Mouse (Mus musculus) frontal cortex, adult (tissue): Measurements from ENCODE around the gene Gm40193.
"Not testable (repeated sequence)": the region's sequence is repeated elsewhere in the genome, so short reads cannot be mapped to it uniquely, and the experiment has no call there.

Experiments used
- ATAC-seq: cut with Nextera tagmentation; 2 replicates; pipeline ENCODE4 v1.9.2; 2017; ENCODE audit warnings: mild to moderate bottlenecking, moderate library complexity, mixed read lengths; ENCODE audit not compliant: low TSS enrichment

Gene Gm40193

GRCm38 (mm10) chr11:70532839-70533238 is at the start of gene Gm40193:
Gene Gm40193 (minus strand): TSS chr11:70532939.
- ATAC-seq: no peak

- no peak for ATAC-seq
Observed at GRCm38 (mm10) chr11:70582196-70582595, 49.5 kb upstream of the Gm40193 start.

- ATAC-seq: no peak
Observed at GRCm38 (mm10) chr11:70580921-70581320, 48.2 kb upstream of the Gm40193 start.

GRCm38 (mm10) chr11:70580358-70580720 is 47.6 kb upstream of the Gm40193 start:
- no peak for ATAC-seq

GRCm38 (mm10) chr11:70579710-70580357 is 47.1 kb upstream of the Gm40193 start:
- ATAC-seq: peak; percentile 29; the same call in 1 of the 2 replicates

- ATAC-seq: no peak
Observed at GRCm38 (mm10) chr11:70578962-70579361, 46.2 kb upstream of the Gm40193 start.

- ATAC-seq: no peak
Observed at GRCm38 (mm10) chr11:70577201-70577600, 44.5 kb upstream of the Gm40193 start.

- ATAC-seq: peak; percentile 58; the same call in 1 of the 2 replicates
Observed at GRCm38 (mm10) chr11:70573872-70574271, 41.1 kb upstream of the Gm40193 start.

DNA sequence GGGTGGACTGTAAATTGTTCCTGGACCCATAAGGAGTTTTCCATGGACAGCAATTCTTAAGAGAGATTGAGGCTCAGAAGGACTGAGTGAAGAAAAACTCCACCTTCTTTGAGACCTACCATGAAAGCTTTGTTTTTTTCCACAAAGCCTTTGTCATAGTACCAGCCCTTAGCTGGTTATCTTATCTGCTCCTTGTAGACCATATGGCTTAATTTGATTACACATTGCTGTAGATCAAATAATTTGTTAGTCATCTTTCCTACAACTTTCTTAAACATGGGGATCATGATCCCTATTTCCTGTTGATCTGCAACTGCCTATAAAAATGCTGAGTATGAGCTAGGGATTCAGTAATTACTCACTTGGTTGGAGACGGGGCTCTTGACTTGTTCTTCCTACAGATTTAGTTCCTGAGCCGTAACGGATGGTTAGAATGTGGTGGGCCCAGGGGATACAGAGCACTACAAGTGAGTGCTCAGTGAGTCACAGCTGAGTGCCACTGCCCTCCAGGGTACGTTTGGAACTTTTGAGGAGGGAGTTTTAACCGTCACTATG is 39.7 kb upstream of the Gm40193 start:
- no peak for ATAC-seq

GRCm38 (mm10) chr11:70571641-70572040 is 38.9 kb upstream of the Gm40193 start:
- ATAC-seq: peak; percentile 89

DNA sequence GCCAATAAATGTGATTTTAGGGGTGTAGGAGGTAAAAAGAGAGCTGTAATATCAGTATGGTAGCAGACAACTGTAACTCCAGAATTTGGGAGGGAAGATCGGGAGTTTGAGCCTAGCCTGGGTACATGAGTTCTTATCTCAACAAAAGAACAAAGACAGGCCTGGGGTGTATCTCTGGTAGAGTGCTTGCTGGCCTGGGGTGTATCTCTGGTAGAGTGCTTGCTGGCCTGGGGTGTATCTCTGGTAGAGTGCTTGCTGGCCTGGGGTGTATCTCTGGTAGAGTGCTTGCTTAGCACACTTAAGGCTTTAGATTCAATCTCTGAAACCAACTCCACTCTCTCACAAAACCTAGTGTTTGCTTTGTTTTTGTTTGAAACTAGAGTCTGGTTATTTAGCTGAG is 37.9 kb upstream of the Gm40193 start:
- not testable (repeated sequence) for ATAC-seq

GRCm38 (mm10) chr11:70566586-70566985 is 33.8 kb upstream of the Gm40193 start:
- ATAC-seq: no peak

- no peak for ATAC-seq
Observed at GRCm38 (mm10) chr11:70564276-70564873, 31.6 kb upstream of the Gm40193 start.

DNA sequence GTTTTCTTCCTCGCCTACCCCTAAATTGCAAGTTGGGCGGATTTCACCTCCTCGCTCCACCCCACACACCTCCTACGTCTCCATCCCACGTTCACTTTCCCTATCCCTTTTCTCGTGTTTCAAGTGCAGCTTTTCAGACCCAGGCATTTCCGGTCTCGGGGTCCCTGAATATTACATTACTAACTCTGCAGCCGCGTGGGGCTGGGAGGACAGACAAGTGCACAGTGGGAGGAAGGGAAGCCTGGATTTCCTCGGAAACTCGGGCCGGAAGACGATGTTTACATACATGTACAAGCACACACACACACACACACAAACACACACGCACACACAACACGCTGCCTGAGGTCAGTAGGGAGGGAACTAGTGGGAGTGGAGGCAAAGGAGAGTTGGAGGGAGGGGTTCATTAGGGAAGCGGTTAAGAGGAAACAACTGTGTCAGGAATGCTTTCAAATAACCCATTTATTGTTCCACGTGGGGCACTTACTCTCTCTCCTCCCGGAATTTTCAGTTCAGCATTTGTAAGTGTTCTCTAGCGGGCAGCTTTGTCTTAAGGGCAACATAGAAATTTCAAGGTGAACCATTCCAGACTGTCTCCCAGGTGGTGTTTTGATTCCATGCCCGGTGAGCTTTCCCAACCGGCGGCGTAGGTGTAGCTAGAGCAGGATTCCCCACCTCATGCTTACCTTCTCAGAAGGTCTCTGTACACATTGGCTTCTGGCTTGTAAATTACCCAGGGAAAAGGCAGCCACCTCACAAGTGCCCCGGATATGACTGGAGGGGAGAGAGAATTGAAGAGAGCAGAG is 30.9 kb upstream of the Gm40193 start:
- no peak for ATAC-seq

- ATAC-seq: no peak
Observed at GRCm38 (mm10) chr11:70562995-70563469, 30.3 kb upstream of the Gm40193 start.

GRCm38 (mm10) chr11:70562287-70562994 is 29.7 kb upstream of the Gm40193 start, which contains the start of gene Mink1:
Gene Mink1 (plus strand): TSS chr11:70562881.
- peak; percentile 79 for ATAC-seq

- ATAC-seq: no peak; the same call in 1 of the 2 replicates
Observed at GRCm38 (mm10) chr11:70561937-70562286, 29.2 kb upstream of the Gm40193 start.

DNA sequence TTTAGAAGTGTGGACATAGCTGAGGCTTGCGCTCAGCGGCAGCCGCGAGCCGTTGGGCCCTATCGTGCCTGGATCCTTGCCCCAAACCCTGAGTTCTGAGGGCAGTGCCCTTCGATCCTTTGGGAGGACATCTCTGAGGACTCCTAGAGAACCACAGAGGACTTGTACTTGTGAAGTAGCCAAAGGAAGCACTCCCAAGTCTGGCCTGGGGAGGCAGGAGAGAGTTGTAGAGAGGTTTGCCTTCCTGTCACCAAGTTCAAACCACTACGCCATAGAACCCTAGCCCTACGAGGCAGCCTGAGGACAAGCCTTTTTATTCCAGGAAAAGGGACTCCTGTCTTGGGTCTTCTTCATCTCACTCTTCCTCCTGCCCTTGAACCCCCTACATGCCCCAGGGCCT is 24.8 kb upstream of the Gm40193 start:
- no peak for ATAC-seq

DNA sequence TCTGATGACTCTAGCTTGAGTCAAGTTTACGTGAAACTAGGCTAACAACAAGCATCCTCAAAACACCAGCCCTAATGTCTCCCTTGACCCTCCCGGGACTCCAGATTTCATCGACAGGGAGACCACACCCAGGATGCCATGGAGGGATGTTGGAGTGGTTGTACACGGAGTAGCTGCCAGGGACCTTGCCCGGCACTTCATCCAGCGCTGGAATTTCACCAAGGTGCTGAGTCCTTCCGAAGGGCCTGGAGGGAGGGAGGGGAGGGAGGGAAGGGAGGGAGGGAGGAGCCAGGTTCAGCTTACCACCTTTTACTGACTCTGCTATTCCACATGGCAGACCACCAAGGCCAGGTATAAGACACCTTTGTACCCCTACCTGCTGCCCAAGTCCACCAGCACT is 21.2 kb upstream of the Gm40193 start:
- no peak for ATAC-seq

- ATAC-seq: no peak
Observed at GRCm38 (mm10) chr11:70551526-70551925, 18.8 kb upstream of the Gm40193 start.

- ATAC-seq: no peak
Observed at GRCm38 (mm10) chr11:70544496-70544895, 11.8 kb upstream of the Gm40193 start.

DNA sequence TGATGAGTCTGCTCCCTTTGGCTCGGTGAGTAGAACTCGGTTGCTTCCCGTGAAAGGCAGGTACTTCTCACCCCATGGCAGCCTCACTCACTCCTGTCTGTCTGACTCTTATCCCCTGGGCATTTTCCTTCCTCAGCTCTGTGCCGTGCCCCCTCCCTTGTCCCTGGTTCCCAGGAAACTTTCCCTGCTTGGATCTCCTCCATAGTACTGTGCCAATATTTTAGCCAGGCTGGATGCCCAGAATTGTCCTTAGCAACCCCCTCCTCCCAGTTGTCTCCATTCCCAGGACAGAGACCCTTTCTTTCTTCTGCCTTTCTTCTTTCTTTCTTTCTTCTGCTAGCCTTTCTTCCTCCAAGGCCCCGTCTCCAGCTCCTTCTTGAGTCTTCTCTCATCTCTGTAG is 8.7 kb upstream of the Gm40193 start:
- no peak for ATAC-seq
